Mouse (Mus musculus): ENCODE results near the gene Cd70.

GRCm38 (mm10) chr17:57104496-57104895 lies 45.1 kb downstream of the Cd70 start:
- TF ChIP-seq CTCF (IDR thresholded peaks at IDR 0.05; ENCODE audit: low read depth, low read length) (no peak), GATA1 (IDR thresholded peaks at IDR 0.05; ENCODE audit: borderline replicate concordance, low read length) (no peak), TAL1 (conservative IDR thresholded peaks at IDR 0.05; ENCODE audit: low read depth, low read length) (no peak), POLR2AphosphoS5 (IDR thresholded peaks at IDR 0.05; ENCODE audit: insufficient replicate concordance, low read depth, low read length) (no peak)

Measured in G1E (cell line).